Mouse (Mus musculus) lung, postnatal 0 days (tissue): Measurements from ENCODE around the gene Il11. TPM values are rescaled to one million over a fixed set of nuclear protein-coding genes. Genes with fewer than 3 reads are reported as not detected.
"Not testable (repeated sequence)": the region's sequence is repeated elsewhere in the genome, so short reads cannot be mapped to it uniquely, and the experiment has no call there.

Experiments
- ATAC-seq: fragments of 200-750 bp; cut with Nextera tagmentation; 2 replicates; pipeline ENCODE4 v1.8.0; 2017; ENCODE audit warnings: moderate library complexity
- DNase-seq: peaks from one replicate; pipeline ENCODE4 v3.0.0-alpha.2; 2016; ENCODE audit warnings: low spot score
- H3K27ac ChIP-seq: fragments of 300-500 bp; sonication (generic); 2 replicates; pipeline ENCODE4 v1.5.1; 2014; ENCODE audit warnings: antibody characterized with exemption, mild to moderate bottlenecking, low read length, mixed read lengths
- H3K27me3 ChIP-seq: fragments of 300-500 bp; sonication (generic); replicated peaks from 2 replicates; pipeline ENCODE4 v1.6.1; 2014; ENCODE audit warnings: low read length, mixed read lengths; ENCODE audit not compliant: insufficient read depth
- H3K36me3 ChIP-seq: fragments of 300-500 bp; sonication (generic); 2 replicates; pipeline ENCODE4 v1.6.1; 2014; ENCODE audit warnings: low read length, mixed read lengths; ENCODE audit not compliant: insufficient read depth
- H3K4me1 ChIP-seq: fragments of 300-500 bp; sonication (generic); 2 replicates; pipeline ENCODE4 v1.6.1; 2014; ENCODE audit warnings: antibody characterized with exemption, low read depth, low read length, mixed read lengths; ENCODE audit not compliant: insufficient read depth
- H3K4me2 ChIP-seq: fragments of 300-500 bp; sonication (generic); replicated peaks from 2 replicates; pipeline ENCODE4 v1.6.1; 2014; ENCODE audit warnings: low read depth, mild to moderate bottlenecking, low read length, moderate library complexity, mixed read lengths
- H3K4me3 ChIP-seq: fragments of 300-500 bp; sonication (generic); 2 replicates; pipeline ENCODE4 v1.5.1; 2014; ENCODE audit warnings: low read depth, low read length
- H3K9ac ChIP-seq: fragments of 300-500 bp; sonication (generic); replicated peaks from 2 replicates; pipeline ENCODE4 v1.6.1; 2014; ENCODE audit warnings: low read depth, mild to moderate bottlenecking
- H3K9me3 ChIP-seq: fragments of 300-500 bp; sonication (generic); 2 replicates; pipeline ENCODE4 v1.6.1; 2016; ENCODE audit warnings: low read length, mixed read lengths
- CTCF ChIP-seq: IDR thresholded peaks from 2 replicates; pipeline ENCODE4 v1.5.1; 2016; ENCODE audit warnings: antibody characterized with exemption, mild to moderate bottlenecking
- EP300 ChIP-seq: IDR thresholded peaks from 2 replicates; pipeline ENCODE4 v1.6.1; 2016; ENCODE audit warnings: antibody characterized with exemption, mild to moderate bottlenecking, control low read depth
- WGBS: fragments of 180-500 bp; shearing (Covaris S2); extraction: QIAGEN DNeasy Blood & Tissue Kit; methylation state at CpG from one replicate; pipeline ENCODE4 v1.1.7; 2014; 5-methylcytosine and 5-hydroxymethylcytosine counted together
- polyA plus RNA-seq: library from polyadenylated mRNA; unstranded; fragments of >200 nt; fragmentation: Nextera tagmentation; extraction: Ambion mirVana; gene quantifications from 2 replicates; pipeline ENCODE4 v1.2.1, GENCODE M21; 2015

Gene Il11
- polyA plus RNA-seq: 0.29 and 0.64 TPM in 2 replicates

DNA sequence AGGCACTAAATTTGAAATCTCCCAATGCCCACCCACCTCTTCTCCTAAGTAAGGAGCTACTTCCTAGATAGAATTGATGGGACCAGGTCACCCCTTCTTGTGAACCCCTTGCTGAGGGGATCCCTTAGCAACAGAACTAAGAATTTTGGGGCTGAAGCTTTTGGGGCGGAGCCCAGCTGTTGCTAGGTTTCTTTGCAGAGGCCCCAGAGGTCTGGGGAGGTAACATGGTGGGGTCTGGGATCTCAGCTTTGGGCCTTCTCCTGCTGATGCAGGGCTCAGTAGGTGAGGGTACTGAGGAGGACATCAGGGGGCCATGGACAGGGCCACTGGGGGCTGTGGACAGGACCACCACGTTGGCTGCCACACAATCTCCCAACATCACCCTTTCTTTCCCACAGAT, at the start of gene Il11, which contains the start of gene Tmem190:
Gene Il11, minus strand, starts transcription at position 101 of the 400 bp plus-strand sequence.
Gene Tmem190, plus strand, starts transcription at position 179 of the 400 bp plus-strand sequence.
- Histone ChIP-seq H3K4me2 (no peak within 1 kb of the TSS), H3K4me1 (0 out of 2 replicates have a peak, but pooled peaks cover 4% of the 10 kb centered on the region), H3K9ac (no peak within 1 kb of the TSS), H3K9me3 (no peaks in the 10 kb centered on the region), H3K27ac (no peak within 1 kb of the TSS), H3K4me3 (no peak within 1 kb of the TSS), H3K27me3 (no peaks in the 10 kb centered on the region), H3K36me3 (no peaks in the 10 kb centered on the region)
- DNase-seq (no peak), ATAC-seq (no peak)
- WGBS: 74% methylated on average over 2 of the region's 2 CpGs
- no peak for TF ChIP-seq EP300
- no peak for TF ChIP-seq CTCF

DNA sequence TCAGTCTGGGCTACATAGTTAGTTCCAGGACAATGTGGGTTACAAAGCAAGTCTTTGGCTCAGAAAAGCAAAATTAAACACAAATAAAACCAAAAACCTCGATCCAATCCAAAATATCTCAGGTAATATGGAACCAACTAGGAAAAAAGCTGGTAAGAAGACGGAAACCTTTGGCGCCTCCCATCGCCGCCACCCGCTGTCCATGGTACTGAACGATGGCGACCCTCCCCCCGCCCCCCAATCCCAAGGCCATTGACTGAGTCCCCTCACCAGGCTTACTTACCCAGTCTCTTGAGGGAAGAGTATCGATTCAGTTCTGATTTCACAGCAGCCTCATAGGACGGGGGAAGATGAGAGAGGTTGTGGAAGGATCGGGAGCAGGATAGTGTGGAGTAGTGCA, 47.8 kb upstream of the Il11 start:
- no peaks in the 10 kb centered on the region for H3K4me1 ChIP-seq
- H3K9me3 ChIP-seq: no peaks in the 10 kb centered on the region
- H3K4me3 ChIP-seq: no peak overlapping the region
- no peaks in the 10 kb centered on the region for H3K36me3 ChIP-seq
- DNase-seq (no peak), ATAC-seq (no peak)
- no peak overlapping the region for H3K9ac ChIP-seq
- 16% methylated on average over 12 of the region's 12 CpGs for WGBS
- no peak overlapping the region for H3K4me2 ChIP-seq
- H3K27me3 ChIP-seq: no peaks in the 10 kb centered on the region
- no peak overlapping the region for H3K27ac ChIP-seq
- TF ChIP-seq CTCF: no peak
- TF ChIP-seq EP300: no peak

DNA sequence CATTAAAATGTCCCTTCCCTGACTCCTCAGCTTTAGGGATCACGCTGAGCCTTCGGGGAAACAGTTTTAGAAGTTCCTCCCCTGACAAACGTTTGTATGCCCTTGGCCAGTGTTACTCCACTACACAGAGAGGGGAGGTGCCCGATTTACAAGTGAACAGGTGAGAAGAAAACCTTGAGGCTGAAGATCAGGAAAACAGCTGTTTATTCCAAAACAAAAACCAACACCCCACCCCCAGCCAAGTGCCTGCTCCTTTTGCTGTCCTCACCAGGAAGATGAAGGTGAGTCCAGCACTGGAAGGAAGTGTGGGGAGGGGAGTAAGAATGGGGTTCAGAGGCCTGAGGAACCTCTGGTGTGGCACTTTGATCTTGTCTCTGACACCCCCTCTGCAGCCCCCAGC, 42.7 kb upstream of the Il11 start:
- no peak for ATAC-seq
- Histone ChIP-seq H3K4me1 (no peaks in the 10 kb centered on the region), H3K9ac (no peak overlapping the region), H3K4me3 (no peak overlapping the region), H3K36me3 (no peaks in the 10 kb centered on the region), H3K27ac (no peak overlapping the region), H3K9me3 (no peaks in the 10 kb centered on the region), H3K4me2 (no peak overlapping the region), H3K27me3 (no peaks in the 10 kb centered on the region)
- 39% methylated on average over 4 of the region's 4 CpGs for WGBS
- DNase-seq: no peak
- TF ChIP-seq CTCF: no peak
- no peak for TF ChIP-seq EP300

DNA sequence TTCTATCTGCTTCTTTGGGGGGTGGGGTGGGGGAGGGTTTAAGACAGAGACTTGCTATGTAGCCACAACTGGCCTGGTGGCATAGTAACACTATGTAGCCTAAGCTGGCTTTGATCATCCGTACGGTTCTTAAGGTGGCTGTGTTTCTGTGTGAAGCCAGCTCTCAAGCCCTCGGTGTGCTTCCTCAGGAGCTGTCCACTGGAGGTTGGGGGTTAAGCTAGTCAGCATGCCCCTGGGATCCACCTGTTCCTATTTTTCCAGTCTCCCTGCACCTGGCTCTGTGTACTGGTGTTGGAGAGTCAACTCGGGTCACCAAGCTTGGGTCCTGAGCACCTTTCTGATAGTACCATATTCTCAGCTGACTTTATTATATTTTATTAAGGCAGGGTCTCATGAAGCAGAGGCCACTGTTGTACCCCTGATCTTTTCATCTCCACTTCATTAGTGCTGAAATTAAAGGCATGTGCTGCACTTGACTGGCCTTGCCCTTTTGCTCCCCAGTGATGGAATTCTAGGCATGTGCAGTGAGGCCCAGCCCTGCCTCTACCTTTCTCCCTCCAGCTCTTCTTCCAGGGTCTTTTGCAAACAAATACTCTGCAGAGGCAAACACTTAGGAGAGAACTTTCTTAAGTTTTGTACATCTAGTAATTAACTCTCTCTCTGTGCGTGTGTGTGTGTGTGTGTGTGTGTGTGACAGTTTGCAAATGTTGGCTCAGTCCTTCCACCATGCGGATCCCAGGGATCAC, 39.7 kb upstream of the Il11 start:
- ATAC-seq: peak; percentile 86
- peak overlapping the region; percentile 80 for H3K27ac ChIP-seq
- 34% methylated on average over 6 of the region's 6 CpGs for WGBS

DNA sequence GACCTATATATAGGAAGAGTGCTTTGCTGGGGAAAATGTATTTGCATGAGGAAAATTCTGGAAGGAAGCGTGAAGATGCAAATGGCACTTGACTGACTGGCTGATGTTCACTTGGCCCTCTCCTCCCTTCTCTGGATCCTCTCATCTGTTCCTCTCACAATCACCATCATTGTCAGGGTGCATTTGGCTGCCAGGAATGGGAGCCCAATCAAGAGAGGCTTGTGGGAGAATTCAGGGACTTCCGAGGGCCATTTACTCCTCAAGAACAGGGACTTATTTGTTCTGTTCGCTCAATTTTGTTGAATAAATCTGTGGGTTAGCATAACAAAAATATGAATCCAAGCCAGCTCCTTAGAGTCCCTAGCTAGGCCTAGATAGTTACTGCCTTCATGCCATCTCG, 39.0 kb upstream of the Il11 start:
- TF ChIP-seq EP300 (no peak), CTCF (no peak)
- H3K36me3 ChIP-seq: no peaks in the 10 kb centered on the region
- WGBS: 50% methylated on average over 4 of the region's 4 CpGs
- H3K4me1 ChIP-seq: 0 out of 2 replicates have a peak, but pooled peaks cover 5% of the 10 kb centered on the region
- H3K27me3 ChIP-seq: no peaks in the 10 kb centered on the region
- no peak overlapping the region for H3K4me3 ChIP-seq
- no peak overlapping the region for H3K9ac ChIP-seq
- DNase-seq (no peak), ATAC-seq (no peak)
- H3K4me2 ChIP-seq: no peak overlapping the region
- H3K9me3 ChIP-seq: no peaks in the 10 kb centered on the region
- peak overlapping the region; percentile 80 for H3K27ac ChIP-seq

More for the DNA sequence above, 39.7 kb upstream of the Il11 start:
- DNase-seq: peak; percentile 69
- no peak overlapping the region for H3K9ac ChIP-seq
- H3K36me3 ChIP-seq: no peaks in the 10 kb centered on the region
- 0 out of 2 replicates have a peak, but pooled peaks cover 5% of the 10 kb centered on the region for H3K4me1 ChIP-seq
- peak; percentile 57 for TF ChIP-seq EP300
- TF ChIP-seq CTCF: no peak
- H3K9me3 ChIP-seq: no peaks in the 10 kb centered on the region
- H3K27me3 ChIP-seq: no peaks in the 10 kb centered on the region
- no peak overlapping the region for H3K4me2 ChIP-seq
- no peak overlapping the region for H3K4me3 ChIP-seq

DNA sequence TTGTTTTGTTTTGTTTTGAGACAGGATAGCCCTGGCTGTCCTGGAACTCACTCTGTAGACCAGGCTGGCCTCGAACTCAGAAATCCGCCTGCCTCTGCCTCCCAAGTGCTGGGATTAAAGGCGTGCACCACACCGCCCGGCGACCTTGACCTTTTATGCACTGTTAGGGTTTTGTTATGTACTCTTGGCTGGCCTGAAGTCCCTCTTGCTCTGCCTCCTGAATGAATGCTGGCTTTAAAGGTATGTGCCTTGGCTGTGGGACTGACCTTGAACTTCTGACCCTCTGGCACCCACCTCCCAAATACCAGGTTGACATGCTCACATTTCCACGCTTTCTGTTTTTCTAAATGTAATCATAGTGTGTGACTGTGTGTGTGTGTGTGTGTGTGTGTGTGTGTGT, 38.3 kb upstream of the Il11 start:
- not testable (repeated sequence) for H3K36me3 ChIP-seq, H3K4me3 ChIP-seq, H3K27me3 ChIP-seq, H3K9me3 ChIP-seq, ATAC-seq, DNase-seq, H3K4me2 ChIP-seq, H3K9ac ChIP-seq, H3K4me1 ChIP-seq, H3K27ac ChIP-seq
- WGBS: 89% methylated on average over 7 of the region's 7 CpGs
